Mouse (Mus musculus): ENCODE measurements around the gene Cby1. TPM values are rescaled to one million over a fixed set of nuclear protein-coding genes. Genes with fewer than 3 reads are reported as not detected.

Gene Cby1
- 42.9 and 48.9 TPM in 2 replicates for polyA plus RNA-seq (2016; fragmentation: Nextera tagmentation; extraction: Ambion mirVana)

- Histone ChIP-seq H3K4me1 (peaks cover 14% of the 10 kb centered on the region), H3K27ac (peak within 1 kb of the TSS; percentile 98), H3K36me3 (peaks cover 21% of the 10 kb centered on the region), H3K4me3 (peak within 1 kb of the TSS; percentile 85), H3K27me3 (ENCODE audit: insufficient read depth, poor library complexity, severe bottlenecking) (no peaks in the 10 kb centered on the region), H3K9me3 (no peaks in the 10 kb centered on the region)
- peak; percentile 98 for DNase-seq (ENCODE audit: low spot score)
- under 1% methylated on average over 55 of the region's 55 CpGs for WGBS
Observed at GRCm38 (mm10) chr15:79658531-79659375, at the start of gene Cby1, which contains the start of gene Fam227a. Gene Cby1 (plus strand): TSS chr15:79659199. Gene Fam227a (minus strand): TSS chr15:79658956.

GRCm38 (mm10) chr15:79609226-79609625 lies 49.8 kb upstream of the Cby1 start:
- DNase-seq (ENCODE audit: low spot score) = no peak

DNA sequence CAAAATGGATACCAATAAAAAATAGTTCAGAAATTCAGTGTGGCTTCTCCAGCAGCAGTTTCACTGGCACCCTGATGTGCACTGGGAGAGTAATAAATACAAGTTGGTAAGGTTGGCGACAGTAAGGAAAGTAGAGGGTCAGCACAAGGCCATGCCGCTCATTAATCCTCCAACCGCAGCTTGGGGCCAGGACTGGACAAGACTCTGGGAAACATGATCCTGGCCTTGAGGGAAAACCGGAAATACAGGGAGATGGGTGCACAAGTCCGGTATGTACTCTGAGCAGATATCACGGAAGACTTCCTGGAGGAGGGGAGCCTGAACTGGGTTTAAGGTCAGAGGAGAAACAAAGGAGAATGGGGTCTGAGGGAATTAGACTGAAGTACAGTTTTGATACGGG lies 43.5 kb upstream of the Cby1 start:
- H3K27me3 ChIP-seq (ENCODE audit: insufficient read depth, poor library complexity, severe bottlenecking) = no peaks in the 10 kb centered on the region
- DNase-seq (ENCODE audit: low spot score) = no peak
- H3K27ac ChIP-seq = no peak overlapping the region
- no peak overlapping the region for H3K4me3 ChIP-seq
- no peaks in the 10 kb centered on the region for H3K9me3 ChIP-seq
- 0 out of 2 replicates have a peak, but pooled peaks cover 3% of the 10 kb centered on the region for H3K4me1 ChIP-seq
- H3K36me3 ChIP-seq = peaks cover 7% of the 10 kb centered on the region; the same call in 1 of the 2 replicates
- 88% methylated on average over 7 of the region's 7 CpGs for WGBS

More at GRCm38 (mm10) chr15:79609226-79609625, 49.8 kb upstream of the Cby1 start:
- Histone ChIP-seq H3K36me3 (no peaks in the 10 kb centered on the region), H3K27me3 (ENCODE audit: insufficient read depth, poor library complexity, severe bottlenecking) (peaks cover 15% of the 10 kb centered on the region), H3K27ac (no peak overlapping the region), H3K4me1 (peaks cover 11% of the 10 kb centered on the region), H3K4me3 (no peak overlapping the region), H3K9me3 (no peaks in the 10 kb centered on the region)
- 94% methylated on average over 2 of the region's 2 CpGs for WGBS

- Histone ChIP-seq H3K9me3 (no peaks in the 10 kb centered on the region), H3K4me1 (0 out of 2 replicates have a peak, but pooled peaks cover 3% of the 10 kb centered on the region), H3K27ac (no peak overlapping the region), H3K36me3 (peaks cover 7% of the 10 kb centered on the region; the same call in 1 of the 2 replicates), H3K4me3 (no peak overlapping the region), H3K27me3 (ENCODE audit: insufficient read depth, poor library complexity, severe bottlenecking) (no peaks in the 10 kb centered on the region)
- 73% methylated on average over 5 of the region's 5 CpGs for WGBS
- no peak for DNase-seq (ENCODE audit: low spot score)
Observed at GRCm38 (mm10) chr15:79616729-79617128, 42.3 kb upstream of the Cby1 start.

DNA sequence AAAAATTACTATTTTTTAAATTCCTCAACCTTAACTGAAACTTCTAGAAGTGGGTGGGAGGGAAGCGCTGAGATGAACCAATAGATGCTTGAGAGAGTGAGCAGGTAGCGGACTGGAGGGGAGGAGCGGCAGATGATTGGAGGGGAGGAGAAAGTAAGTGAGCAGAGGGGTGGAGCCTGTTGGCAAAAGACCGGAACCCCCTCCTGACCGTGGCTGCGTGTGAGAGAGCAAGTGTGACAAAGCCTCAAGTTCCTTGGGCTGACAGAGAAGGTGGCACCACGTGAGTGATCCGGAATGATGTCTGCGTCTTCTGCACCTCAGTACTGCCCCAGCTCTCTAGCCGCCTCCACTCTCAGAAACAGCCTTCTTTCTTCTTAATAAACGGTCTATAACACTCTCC lies 41.9 kb upstream of the Cby1 start:
- WGBS = 70% methylated on average over 11 of the region's 11 CpGs
- H3K27ac ChIP-seq = no peak overlapping the region
- H3K9me3 ChIP-seq = no peaks in the 10 kb centered on the region
- H3K4me3 ChIP-seq = no peak overlapping the region
- peaks cover 7% of the 10 kb centered on the region; the same call in 1 of the 2 replicates for H3K36me3 ChIP-seq
- H3K27me3 ChIP-seq (ENCODE audit: insufficient read depth, poor library complexity, severe bottlenecking) = no peaks in the 10 kb centered on the region
- DNase-seq (ENCODE audit: low spot score) = no peak
- H3K4me1 ChIP-seq = 0 out of 2 replicates have a peak, but pooled peaks cover 3% of the 10 kb centered on the region

DNA sequence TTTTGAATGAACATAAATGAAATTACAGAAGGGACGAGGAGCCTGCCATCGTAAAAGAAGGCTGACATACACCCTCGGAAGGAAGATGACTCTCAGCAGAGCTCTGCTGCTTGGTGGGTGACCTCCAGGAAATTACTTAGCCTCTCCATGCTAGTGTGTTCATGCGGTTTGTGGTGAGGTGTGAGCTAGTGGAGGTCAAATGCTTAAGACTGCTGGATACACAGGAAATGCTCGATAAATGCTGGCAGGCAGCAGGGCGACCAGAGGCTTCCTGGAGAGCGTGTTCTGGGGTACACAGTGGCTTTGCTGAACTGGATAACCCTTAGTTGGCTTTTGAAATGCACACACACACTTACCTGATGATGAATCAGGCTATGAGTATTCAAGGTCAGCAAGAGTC lies 40.5 kb upstream of the Cby1 start:
- Histone ChIP-seq H3K27me3 (ENCODE audit: insufficient read depth, poor library complexity, severe bottlenecking) (no peaks in the 10 kb centered on the region), H3K4me1 (0 out of 2 replicates have a peak, but pooled peaks cover 3% of the 10 kb centered on the region), H3K9me3 (no peaks in the 10 kb centered on the region), H3K4me3 (no peak overlapping the region), H3K36me3 (peaks cover 7% of the 10 kb centered on the region; the same call in 1 of the 2 replicates), H3K27ac (no peak overlapping the region)
- 88% methylated on average over 7 of the region's 7 CpGs for WGBS
- DNase-seq (ENCODE audit: low spot score) = no peak

DNA sequence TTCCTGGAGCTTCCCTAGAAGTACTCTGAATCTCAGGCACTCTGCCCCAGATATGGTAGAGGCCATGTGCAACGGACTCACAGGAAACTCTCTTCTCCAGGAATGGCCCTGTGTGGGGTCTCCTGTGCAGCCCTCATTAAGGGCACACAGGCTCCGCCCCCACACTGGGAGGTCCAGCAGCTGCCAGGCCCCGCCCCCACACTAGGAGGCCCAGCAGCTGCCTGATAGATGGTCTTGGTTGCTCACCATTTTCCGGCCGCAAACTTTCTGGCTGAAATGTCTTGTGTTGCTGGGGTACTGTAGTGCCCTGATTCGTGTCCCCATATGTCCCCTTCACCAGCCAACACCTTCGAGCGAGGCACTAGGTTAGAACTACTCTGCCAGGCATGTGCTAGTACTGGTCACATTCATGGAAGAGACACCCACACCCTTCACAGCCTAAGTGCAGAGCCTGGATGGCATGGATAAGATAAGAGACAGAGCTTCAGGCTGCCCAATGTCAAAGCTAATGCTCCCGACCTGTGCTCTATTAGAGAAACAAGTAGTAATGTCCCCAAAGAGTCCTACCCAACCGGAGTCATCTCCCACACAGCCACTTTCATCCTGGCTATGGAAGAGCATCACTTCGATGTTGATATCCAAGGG lies 39.1 kb upstream of the Cby1 start:
- H3K4me1 ChIP-seq = 0 out of 2 replicates have a peak, but pooled peaks cover 3% of the 10 kb centered on the region
- DNase-seq (ENCODE audit: low spot score) = no peak
- WGBS = 66% methylated on average over 11 of the region's 11 CpGs
- no peak overlapping the region for H3K4me3 ChIP-seq
- peaks cover 6% of the 10 kb centered on the region; the same call in 1 of the 2 replicates for H3K36me3 ChIP-seq
- no peak overlapping the region for H3K27ac ChIP-seq
- no peaks in the 10 kb centered on the region for H3K9me3 ChIP-seq
- H3K27me3 ChIP-seq (ENCODE audit: insufficient read depth, poor library complexity, severe bottlenecking) = no peaks in the 10 kb centered on the region

- Histone ChIP-seq H3K27me3 (ENCODE audit: insufficient read depth, poor library complexity, severe bottlenecking) (no peaks in the 10 kb centered on the region), H3K4me1 (peaks cover 19% of the 10 kb centered on the region; the same call in 1 of the 2 replicates), H3K4me3 (no peak overlapping the region), H3K36me3 (peaks cover 31% of the 10 kb centered on the region), H3K9me3 (no peaks in the 10 kb centered on the region), H3K27ac (no peak overlapping the region)
- WGBS = 67% methylated on average over 2 of the region's 2 CpGs
- no peak for DNase-seq (ENCODE audit: low spot score)
Observed at GRCm38 (mm10) chr15:79630471-79630870, 28.5 kb upstream of the Cby1 start.

DNA sequence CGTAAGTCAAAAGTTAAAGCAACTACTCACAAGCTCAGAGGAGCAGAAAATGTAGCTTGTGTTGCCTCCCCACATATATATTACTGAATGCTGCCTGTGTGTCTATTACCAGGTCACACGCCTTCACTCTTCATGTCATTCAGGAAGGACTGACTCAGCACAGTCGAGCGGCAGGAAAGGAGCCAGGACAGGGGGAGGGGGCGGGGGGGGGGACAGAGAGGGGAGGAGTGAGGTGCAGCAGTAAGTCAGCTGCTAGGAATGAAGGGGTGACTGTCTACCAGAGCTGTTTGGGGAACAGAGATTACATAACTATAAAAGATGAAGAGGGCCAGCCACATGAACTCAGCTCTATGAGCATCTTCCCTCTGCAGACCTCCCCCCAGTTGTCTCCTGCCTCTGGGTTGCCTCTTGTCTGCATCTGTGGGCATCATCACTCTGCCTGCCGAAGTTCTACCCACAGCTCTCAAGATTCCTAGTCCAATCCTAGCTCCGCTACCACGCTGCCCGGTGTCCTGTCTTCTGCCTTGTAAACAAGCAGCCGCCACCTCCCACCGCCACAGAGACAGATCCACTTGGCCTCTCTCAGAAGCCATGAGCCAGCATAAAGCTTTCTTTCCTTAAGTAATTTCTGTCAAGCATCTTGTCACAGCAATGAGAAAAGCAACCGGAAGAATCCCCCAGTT lies 17.7 kb upstream of the Cby1 start:
- no peak overlapping the region for H3K27ac ChIP-seq
- no peak overlapping the region for H3K4me3 ChIP-seq
- no peaks in the 10 kb centered on the region for H3K27me3 ChIP-seq (ENCODE audit: insufficient read depth, poor library complexity, severe bottlenecking)
- peaks cover 6% of the 10 kb centered on the region; the same call in 1 of the 2 replicates for H3K36me3 ChIP-seq
- 0 out of 2 replicates have a peak, but pooled peaks cover 7% of the 10 kb centered on the region for H3K4me1 ChIP-seq
- 68% methylated on average over 12 of the region's 12 CpGs for WGBS
- no peaks in the 10 kb centered on the region for H3K9me3 ChIP-seq
- DNase-seq (ENCODE audit: low spot score) = no peak

DNA sequence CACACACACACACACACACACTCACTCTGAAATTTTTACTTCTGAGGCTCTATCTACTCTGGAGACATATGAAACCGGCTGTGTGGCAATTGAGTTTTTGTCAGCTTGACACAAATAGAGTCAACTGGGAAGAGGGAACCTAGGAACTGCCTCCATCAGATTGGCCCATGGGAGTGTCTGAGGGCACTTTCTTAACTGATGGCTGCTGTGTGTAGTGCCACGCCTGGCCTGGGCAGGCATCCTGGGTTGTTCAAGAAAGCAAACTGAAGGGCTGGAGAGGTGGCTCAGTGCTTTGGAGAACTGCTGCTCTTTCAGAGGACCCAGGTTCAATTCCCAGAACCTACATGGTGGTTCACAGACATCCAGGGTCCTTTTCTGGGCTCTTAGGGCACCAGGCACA lies 13.5 kb upstream of the Cby1 start:
- WGBS = 67% methylated on average over 2 of the region's 2 CpGs
- Histone ChIP-seq H3K27me3 (ENCODE audit: insufficient read depth, poor library complexity, severe bottlenecking) (no peaks in the 10 kb centered on the region), H3K36me3 (no peaks in the 10 kb centered on the region), H3K4me3 (no peak overlapping the region), H3K9me3 (no peaks in the 10 kb centered on the region), H3K27ac (no peak overlapping the region), H3K4me1 (0 out of 2 replicates have a peak, but pooled peaks cover 5% of the 10 kb centered on the region)
- no peak for DNase-seq (ENCODE audit: low spot score)

GRCm38 (mm10) chr15:79648130-79648529 lies 10.9 kb upstream of the Cby1 start:
- H3K4me3 ChIP-seq = no peak overlapping the region
- no peaks in the 10 kb centered on the region for H3K36me3 ChIP-seq
- no peaks in the 10 kb centered on the region for H3K9me3 ChIP-seq
- DNase-seq (ENCODE audit: low spot score) = no peak
- no peaks in the 10 kb centered on the region for H3K4me1 ChIP-seq
- no peaks in the 10 kb centered on the region for H3K27me3 ChIP-seq (ENCODE audit: insufficient read depth, poor library complexity, severe bottlenecking)
- 81% methylated on average over 12 of the region's 12 CpGs for WGBS
- H3K27ac ChIP-seq = no peak overlapping the region

- Histone ChIP-seq H3K4me3 (no peak overlapping the region), H3K4me1 (no peaks in the 10 kb centered on the region), H3K9me3 (no peaks in the 10 kb centered on the region), H3K27me3 (ENCODE audit: insufficient read depth, poor library complexity, severe bottlenecking) (no peaks in the 10 kb centered on the region), H3K27ac (no peak overlapping the region), H3K36me3 (no peaks in the 10 kb centered on the region)
- DNase-seq (ENCODE audit: low spot score) = no peak
Observed at GRCm38 (mm10) chr15:79650569-79650968, 8.4 kb upstream of the Cby1 start.

Measured in heart, embryonic 10.5 days (tissue).